Mouse (Mus musculus) brain, embryonic 18.5 days (tissue): Measurements from ENCODE around the gene Fcer2a.

Experiments
- DNase-seq: peaks from one replicate; pipeline ENCODE4 v3.0.0-alpha.2; 2012; ENCODE audit warnings: low read depth, low spot score

Fcer2a gene

GRCm38 (mm10) chr8:3676131-3676992, 17.6 kb downstream of the Fcer2a start, which contains the start of gene Trappc5:
Gene Trappc5, plus strand, starts transcription at chr8:3676299.
- peak; percentile 84 for DNase-seq

GRCm38 (mm10) chr8:3674671-3675070, 19.3 kb downstream of the Fcer2a start:
- no peak for DNase-seq

GRCm38 (mm10) chr8:3671980-3672491, 21.9 kb downstream of the Fcer2a start, which contains the start of gene Fcor:
Gene Fcor, minus strand, starts transcription at chr8:3672362.
- DNase-seq, result peak; percentile 70

- no peak for DNase-seq
Measured at GRCm38 (mm10) chr8:3670388-3670787, 23.6 kb downstream of the Fcer2a start.

- DNase-seq, result no peak
Measured at GRCm38 (mm10) chr8:3665507-3665906, 28.5 kb downstream of the Fcer2a start, which contains the start of gene Mcemp1. Gene Mcemp1, plus strand, starts transcription at chr8:3665754.

- DNase-seq, result no peak
Measured at GRCm38 (mm10) chr8:3664405-3664804, 29.6 kb downstream of the Fcer2a start.

- DNase-seq, result no peak
Measured at GRCm38 (mm10) chr8:3660889-3661288, 33.1 kb downstream of the Fcer2a start.

- DNase-seq, result no peak
Measured at GRCm38 (mm10) chr8:3656725-3657381, 37.1 kb downstream of the Fcer2a start.

GRCm38 (mm10) chr8:3655526-3655925, 38.4 kb downstream of the Fcer2a start, which contains the start of gene Retn:
Gene Retn, plus strand, starts transcription at chr8:3655770.
- DNase-seq, result no peak

- no peak for DNase-seq
Measured at GRCm38 (mm10) chr8:3654726-3655508, 39.1 kb downstream of the Fcer2a start.

GRCm38 (mm10) chr8:3652845-3653244, 41.1 kb downstream of the Fcer2a start:
- no peak for DNase-seq

GRCm38 (mm10) chr8:3648990-3649389, 45.0 kb downstream of the Fcer2a start:
- no peak for DNase-seq

GRCm38 (mm10) chr8:3648268-3648667, 45.7 kb downstream of the Fcer2a start:
- no peak for DNase-seq

- DNase-seq, result no peak
Measured at GRCm38 (mm10) chr8:3647561-3647960, 46.4 kb downstream of the Fcer2a start.

- no peak for DNase-seq
Measured at GRCm38 (mm10) chr8:3646824-3647531, 47.0 kb downstream of the Fcer2a start.

- no peak for DNase-seq
Measured at GRCm38 (mm10) chr8:3645804-3646203, 48.2 kb downstream of the Fcer2a start.
